Mouse (Mus musculus) embryonic fibroblast, embryonic 13.5 days (primary cell): Measurements from ENCODE around the gene Zfp42.

Source experiments
- CTCF ChIP-seq: IDR thresholded peaks from 2 replicates; pipeline ENCODE4 v1.5.1; 2011; ENCODE audit warnings: mild to moderate bottlenecking, control low read depth, low read length, moderate library complexity, borderline replicate concordance; ENCODE audit not compliant: insufficient read depth
- POLR2A ChIP-seq: IDR thresholded peaks from 2 replicates; pipeline ENCODE4 v1.6.1; 2011; ENCODE audit warnings: low read depth, mild to moderate bottlenecking, control low read depth, low read length, moderate library complexity

DNA sequence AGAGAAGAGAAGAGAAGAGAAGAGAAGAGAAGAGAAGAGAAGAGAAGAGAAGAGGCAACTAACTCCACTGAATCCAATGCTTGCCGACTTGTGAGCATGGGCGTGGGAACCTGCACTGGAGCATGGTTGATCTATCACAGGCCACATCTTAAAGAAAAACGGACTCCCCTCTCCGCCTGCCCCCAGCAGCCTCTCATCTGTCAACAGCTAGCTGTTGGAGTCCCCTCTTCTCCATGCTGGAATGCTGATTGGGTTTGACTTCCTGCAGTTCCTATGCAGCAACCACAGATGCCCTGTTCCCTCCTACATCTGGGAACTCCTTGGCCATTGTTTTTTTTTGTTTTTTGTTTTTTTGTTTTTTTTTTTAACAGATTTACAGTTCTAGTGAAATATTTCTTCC is 28.4 kb downstream of the Zfp42 start:
- TF ChIP-seq CTCF (no peak), POLR2A (no peak)
